Mouse (Mus musculus): ENCODE results near the gene Syt7.

- TF ChIP-seq NRF1 (IDR thresholded peaks at IDR 0.05; ENCODE audit: low read depth, low read length): no peak
- TF ChIP-seq HCFC1 (IDR thresholded peaks at IDR 0.05; ENCODE audit: low read depth, low read length): no peak
- TF ChIP-seq CTCF (conservative IDR thresholded peaks at IDR 0.05 in 1 of 2, IDR thresholded peaks at IDR 0.05 in 1 of 2; ENCODE audit: low read depth in 2 of 2, low read length in 2 of 2): no peak
These were observed 84.1 kb downstream of the Syt7 start for GRCm38 (mm10) chr19:10472958-10473357.

Measured in CH12.LX (cell line).